Mouse (Mus musculus) megakaryocyte, embryonic 14.5 days (primary cell): ENCODE results near the gene Tma16.

ENCODE experiments used
- FLI1 ChIP-seq: IDR thresholded peaks from 2 replicates; pipeline ENCODE4 v1.6.1; 2012; ENCODE audit warnings: low read length, inconsistent platforms, mixed read lengths
- GATA1 ChIP-seq: IDR thresholded peaks from 3 replicates; pipeline ENCODE4 v1.6.1; 2012; ENCODE audit warnings: mixed read lengths, low read length, inconsistent platforms, borderline replicate concordance

- TF ChIP-seq FLI1 (no peak), GATA1 (no peak)
Observed at GRCm38 (mm10) chr8:66457057-66457456, 29.3 kb downstream of the Tma16 start.
